Mouse (Mus musculus): ENCODE measurements around the gene Slc35f6. TPM values are rescaled to one million over a fixed set of nuclear protein-coding genes. Genes with fewer than 3 reads are reported as not detected.

Slc35f6 gene
- polyA plus RNA-seq, 1 experiment, result 88.0 TPM

DNA sequence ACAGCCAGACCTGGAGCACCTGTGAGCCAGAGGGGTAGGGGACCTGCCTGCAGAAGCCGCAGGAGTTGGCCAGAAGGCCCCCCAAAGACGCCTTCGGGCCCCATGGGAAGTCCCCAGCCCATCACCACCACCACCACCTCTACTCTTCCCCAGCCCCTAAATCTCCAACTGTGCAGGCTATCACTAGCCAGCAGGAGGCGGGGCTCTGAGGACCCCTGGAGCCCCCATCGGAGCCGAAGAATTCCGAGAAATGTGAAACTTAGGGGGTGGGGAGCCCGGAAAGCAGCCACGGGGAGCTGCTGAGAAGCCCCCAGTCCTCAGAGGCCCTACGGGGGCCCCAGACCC lies 24.9 kb upstream of the Slc35f6 start:
- no peaks in the 10 kb centered on the region for H3K36me3 ChIP-seq (ENCODE audit: control insufficient read depth, insufficient read depth, low read length)
- DNase-seq, result no peak
- no peak overlapping the region for H3K27ac ChIP-seq (ENCODE audit: control insufficient read depth, insufficient read depth, low read length)
- H3K4me3 ChIP-seq (ENCODE audit: control insufficient read depth, insufficient read depth, low read length), result 0 out of 2 replicates have a peak overlapping the region, but pooled peaks have one; percentile 9
- H3K27me3 ChIP-seq (ENCODE audit: control insufficient read depth, insufficient read depth, low read length), result peaks cover 9% of the 10 kb centered on the region
- WGBS, result 9% methylated on average over 10 of the region's 10 CpGs
- TF ChIP-seq CTCF (IDR thresholded peaks at IDR 0.05; ENCODE audit: borderline replicate concordance, control insufficient read depth, extremely low read depth, insufficient read depth, low read length, poor library complexity) (no peak), POLR2A (IDR thresholded peaks at IDR 0.05; ENCODE audit: control insufficient read depth, extremely low read depth, insufficient read depth, low read length, poor library complexity) (no peak)
- H3K4me1 ChIP-seq (replicated peaks; ENCODE audit: control insufficient read depth, insufficient read depth, low read length), result peaks cover 10% of the 10 kb centered on the region; the same call in 1 of the 2 replicates

DNA sequence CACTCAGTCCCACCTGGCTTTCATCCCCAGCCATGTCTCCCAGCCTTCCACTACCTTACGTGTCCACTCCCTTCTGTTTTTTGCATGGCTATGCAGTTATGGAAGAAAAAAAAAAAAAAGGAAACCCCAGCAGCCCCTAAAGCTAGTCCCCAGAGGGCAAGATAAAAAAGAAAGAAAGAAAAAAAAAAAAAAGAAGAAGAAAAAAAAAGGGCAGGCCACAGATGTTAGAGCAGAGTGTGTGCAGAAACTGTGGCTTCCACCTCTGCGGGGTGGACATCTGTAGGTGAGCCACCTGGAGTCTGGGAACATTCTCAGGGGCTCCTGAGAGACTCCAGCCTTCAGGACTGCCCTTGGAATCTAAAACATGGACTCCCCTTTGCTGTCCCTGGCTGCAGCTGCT lies 24.4 kb upstream of the Slc35f6 start:
- no peak for TF ChIP-seq POLR2A (IDR thresholded peaks at IDR 0.05; ENCODE audit: control insufficient read depth, extremely low read depth, insufficient read depth, low read length, poor library complexity)
- no peak for TF ChIP-seq CTCF (IDR thresholded peaks at IDR 0.05; ENCODE audit: borderline replicate concordance, control insufficient read depth, extremely low read depth, insufficient read depth, low read length, poor library complexity)
- no peak overlapping the region for H3K4me3 ChIP-seq (ENCODE audit: control insufficient read depth, insufficient read depth, low read length)
- no peaks in the 10 kb centered on the region for H3K36me3 ChIP-seq (ENCODE audit: control insufficient read depth, insufficient read depth, low read length)
- WGBS, result 38% methylated on average over 2 of the region's 2 CpGs
- DNase-seq, result no peak
- H3K27ac ChIP-seq (ENCODE audit: control insufficient read depth, insufficient read depth, low read length), result no peak overlapping the region
- H3K27me3 ChIP-seq (ENCODE audit: control insufficient read depth, insufficient read depth, low read length), result peaks cover 9% of the 10 kb centered on the region
- H3K4me1 ChIP-seq (replicated peaks; ENCODE audit: control insufficient read depth, insufficient read depth, low read length), result peaks cover 10% of the 10 kb centered on the region; the same call in 1 of the 2 replicates

DNA sequence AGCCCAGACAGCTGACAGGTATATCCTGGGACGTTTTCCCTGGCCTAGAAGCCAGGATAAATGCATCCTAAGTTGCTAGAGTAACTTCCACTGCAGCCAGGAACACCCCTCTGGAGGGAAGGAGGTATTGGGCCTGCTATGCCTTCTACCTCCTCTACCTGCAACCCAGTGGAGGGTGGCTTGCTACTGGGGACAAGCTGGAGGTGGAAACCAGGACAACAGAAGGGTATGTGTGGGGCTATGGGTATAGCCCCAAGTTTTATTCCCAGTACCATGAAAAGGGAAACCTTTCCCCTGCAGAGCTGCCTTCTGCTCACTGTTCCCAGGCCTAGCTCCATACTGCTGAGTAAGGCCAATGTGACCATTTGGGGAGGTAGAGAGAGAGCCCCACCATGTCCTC lies 23.4 kb upstream of the Slc35f6 start:
- TF ChIP-seq CTCF (IDR thresholded peaks at IDR 0.05; ENCODE audit: borderline replicate concordance, control insufficient read depth, extremely low read depth, insufficient read depth, low read length, poor library complexity), result no peak
- TF ChIP-seq POLR2A (IDR thresholded peaks at IDR 0.05; ENCODE audit: control insufficient read depth, extremely low read depth, insufficient read depth, low read length, poor library complexity), result no peak
- H3K27me3 ChIP-seq (ENCODE audit: control insufficient read depth, insufficient read depth, low read length), result peaks cover 9% of the 10 kb centered on the region

DNA sequence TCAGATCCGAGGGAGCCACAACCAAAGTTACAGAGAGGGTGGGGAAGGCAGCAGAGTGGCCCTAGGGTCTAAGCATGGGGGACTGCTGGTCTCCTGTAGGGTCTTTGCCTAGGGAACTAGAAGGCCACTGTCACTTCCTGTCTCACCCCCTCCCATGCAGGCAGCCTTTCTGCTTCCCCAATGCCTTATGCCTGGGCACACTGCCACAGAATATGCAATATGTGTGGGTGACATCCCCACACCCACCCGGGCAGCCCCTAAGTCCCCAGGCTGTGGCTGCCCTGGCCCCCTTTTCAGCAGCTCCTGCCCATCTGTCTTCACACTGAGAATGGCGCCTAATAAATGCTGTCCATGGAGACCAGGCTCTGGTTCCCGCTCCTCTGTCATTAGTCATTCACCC lies 22.8 kb upstream of the Slc35f6 start:
- TF ChIP-seq POLR2A (IDR thresholded peaks at IDR 0.05; ENCODE audit: control insufficient read depth, extremely low read depth, insufficient read depth, low read length, poor library complexity), result no peak
- WGBS, result 48% methylated on average over 4 of the region's 4 CpGs
- Histone ChIP-seq H3K27ac (ENCODE audit: control insufficient read depth, insufficient read depth, low read length) (no peak overlapping the region), H3K4me1 (replicated peaks; ENCODE audit: control insufficient read depth, insufficient read depth, low read length) (peaks cover 10% of the 10 kb centered on the region; the same call in 1 of the 2 replicates), H3K4me3 (ENCODE audit: control insufficient read depth, insufficient read depth, low read length) (no peak overlapping the region), H3K27me3 (ENCODE audit: control insufficient read depth, insufficient read depth, low read length) (peaks cover 9% of the 10 kb centered on the region), H3K36me3 (ENCODE audit: control insufficient read depth, insufficient read depth, low read length) (no peaks in the 10 kb centered on the region)
- no peak for DNase-seq

More for the DNA sequence above, 23.4 kb upstream of the Slc35f6 start:
- WGBS, result 64% methylated on average over 1 of the region's 1 CpGs
- H3K36me3 ChIP-seq (ENCODE audit: control insufficient read depth, insufficient read depth, low read length), result no peaks in the 10 kb centered on the region
- no peak for DNase-seq
- no peak overlapping the region for H3K27ac ChIP-seq (ENCODE audit: control insufficient read depth, insufficient read depth, low read length)
- H3K4me1 ChIP-seq (replicated peaks; ENCODE audit: control insufficient read depth, insufficient read depth, low read length), result peaks cover 10% of the 10 kb centered on the region; the same call in 1 of the 2 replicates
- H3K4me3 ChIP-seq (ENCODE audit: control insufficient read depth, insufficient read depth, low read length), result no peak overlapping the region

DNA sequence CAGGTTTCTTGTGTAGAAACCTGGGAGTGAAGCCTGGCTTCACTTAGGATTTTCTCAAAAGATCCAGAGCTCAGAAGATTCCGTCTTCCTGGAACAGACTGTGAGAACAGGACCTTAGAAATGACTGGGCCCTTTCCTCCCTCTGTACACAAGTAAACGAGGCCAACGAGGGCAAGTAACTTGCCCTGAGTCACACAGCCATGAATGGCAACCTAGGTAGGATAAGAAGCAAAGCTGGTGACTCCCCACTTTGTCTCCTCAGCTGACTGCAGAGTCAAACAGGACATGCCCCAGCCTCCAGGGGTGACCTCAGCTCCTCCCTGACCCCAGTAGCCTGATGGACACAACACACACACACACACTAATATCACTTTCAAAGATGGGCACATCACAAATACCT lies 22.4 kb upstream of the Slc35f6 start:
- WGBS, result 84% methylated on average over 3 of the region's 3 CpGs
- no peak overlapping the region for H3K27ac ChIP-seq (ENCODE audit: control insufficient read depth, insufficient read depth, low read length)
- no peak for TF ChIP-seq POLR2A (IDR thresholded peaks at IDR 0.05; ENCODE audit: control insufficient read depth, extremely low read depth, insufficient read depth, low read length, poor library complexity)
- no peak for TF ChIP-seq CTCF (IDR thresholded peaks at IDR 0.05; ENCODE audit: borderline replicate concordance, control insufficient read depth, extremely low read depth, insufficient read depth, low read length, poor library complexity)
- peaks cover 9% of the 10 kb centered on the region for H3K27me3 ChIP-seq (ENCODE audit: control insufficient read depth, insufficient read depth, low read length)
- no peaks in the 10 kb centered on the region for H3K36me3 ChIP-seq (ENCODE audit: control insufficient read depth, insufficient read depth, low read length)
- DNase-seq, result no peak
- peaks cover 10% of the 10 kb centered on the region; the same call in 1 of the 2 replicates for H3K4me1 ChIP-seq (replicated peaks; ENCODE audit: control insufficient read depth, insufficient read depth, low read length)
- no peak overlapping the region for H3K4me3 ChIP-seq (ENCODE audit: control insufficient read depth, insufficient read depth, low read length)

- Histone ChIP-seq H3K4me3 (ENCODE audit: control insufficient read depth, insufficient read depth, low read length) (no peak overlapping the region), H3K36me3 (ENCODE audit: control insufficient read depth, insufficient read depth, low read length) (no peaks in the 10 kb centered on the region), H3K27ac (ENCODE audit: control insufficient read depth, insufficient read depth, low read length) (no peak overlapping the region), H3K4me1 (replicated peaks; ENCODE audit: control insufficient read depth, insufficient read depth, low read length) (peaks cover 10% of the 10 kb centered on the region; the same call in 1 of the 2 replicates), H3K27me3 (ENCODE audit: control insufficient read depth, insufficient read depth, low read length) (peaks cover 9% of the 10 kb centered on the region)
- TF ChIP-seq CTCF (IDR thresholded peaks at IDR 0.05; ENCODE audit: borderline replicate concordance, control insufficient read depth, extremely low read depth, insufficient read depth, low read length, poor library complexity) (no peak), POLR2A (IDR thresholded peaks at IDR 0.05; ENCODE audit: control insufficient read depth, extremely low read depth, insufficient read depth, low read length, poor library complexity) (no peak)
- no peak for DNase-seq
- 87% methylated on average over 8 of the region's 8 CpGs for WGBS
Observed at GRCm38 (mm10) chr5:30626331-30627105, 21.2 kb upstream of the Slc35f6 start.

Measured in thymus, adult 2 months (tissue).